Mouse (Mus musculus): ENCODE results near the gene Zfp366. TPM values are rescaled to one million over a fixed set of nuclear protein-coding genes. Genes with fewer than 3 reads are reported as not detected.
A peak's percentile ranks its signal among the peaks of the same experiment; 100 is the strongest.
"Not testable (repeated sequence)": the region's sequence is repeated elsewhere in the genome, so short reads cannot be mapped to it uniquely, and the experiment has no call there.

The Zfp366 gene
- total RNA-seq (2021) = 1 to 10 TPM; 6.0 to 6.4 TPM
- long read RNA-seq, experiment 1, partial matches to known transcripts = 0 of 1 reads
- long read RNA-seq, experiment 1, other reads (novel, unspliced or antisense) = 1 of 1 reads
- long read RNA-seq, experiment 2 = 0 reads

- DNase-seq (ENCODE audit: low spot score in 2 of 2) = no peak
These were observed at the start of gene Zfp366 for GRCm38 (mm10) chr13:99184155-99184886. Gene Zfp366 (plus strand): TSS chr13:99184823.

- DNase-seq (ENCODE audit: low spot score in 2 of 2) = no peak
These were observed 46.0 kb upstream of the Zfp366 start for GRCm38 (mm10) chr13:99138351-99139255.

GRCm38 (mm10) chr13:99146355-99146871, 38.2 kb upstream of the Zfp366 start:
- no peak for DNase-seq (ENCODE audit: low spot score in 2 of 2)

GRCm38 (mm10) chr13:99147645-99148111, 36.9 kb upstream of the Zfp366 start:
- no peak for DNase-seq (ENCODE audit: low spot score in 2 of 2)

- DNase-seq (ENCODE audit: low spot score in 2 of 2) = no peak
These were observed 34.9 kb upstream of the Zfp366 start for GRCm38 (mm10) chr13:99149551-99150305.

GRCm38 (mm10) chr13:99150626-99151025, 34.0 kb upstream of the Zfp366 start:
- DNase-seq (ENCODE audit: low spot score in 2 of 2) = no peak

- no peak for DNase-seq (ENCODE audit: low spot score in 2 of 2)
These were observed 33.5 kb upstream of the Zfp366 start for GRCm38 (mm10) chr13:99151121-99151520.

GRCm38 (mm10) chr13:99152305-99152930, 32.2 kb upstream of the Zfp366 start:
- DNase-seq (ENCODE audit: low spot score in 2 of 2) = no peak

- DNase-seq (ENCODE audit: low spot score in 2 of 2) = no peak
These were observed 26.9 kb upstream of the Zfp366 start for GRCm38 (mm10) chr13:99157709-99158108.

GRCm38 (mm10) chr13:99158773-99159172, 25.9 kb upstream of the Zfp366 start:
- no peak for DNase-seq (ENCODE audit: low spot score in 2 of 2)

- no peak for DNase-seq (ENCODE audit: low spot score in 2 of 2)
These were observed 21.6 kb upstream of the Zfp366 start for GRCm38 (mm10) chr13:99163071-99163470.

- no peak for DNase-seq (ENCODE audit: low spot score in 2 of 2)
These were observed 20.9 kb upstream of the Zfp366 start for GRCm38 (mm10) chr13:99163521-99164359.

- DNase-seq (ENCODE audit: low spot score in 2 of 2) = no peak
These were observed 20.3 kb upstream of the Zfp366 start for GRCm38 (mm10) chr13:99164360-99164759.

- peak; percentile 47 to 71 for DNase-seq (ENCODE audit: low spot score in 2 of 2)
These were observed 15.2 kb upstream of the Zfp366 start for GRCm38 (mm10) chr13:99169401-99169800.

- DNase-seq (ENCODE audit: low spot score in 2 of 2) = no peak
These were observed 14.3 kb upstream of the Zfp366 start for GRCm38 (mm10) chr13:99170337-99170736.

GRCm38 (mm10) chr13:99173849-99174248, 10.8 kb upstream of the Zfp366 start:
- no peak for DNase-seq (ENCODE audit: low spot score in 2 of 2)

- DNase-seq (ENCODE audit: low spot score in 2 of 2) = not testable (repeated sequence)
These were observed 1.8 kb upstream of the Zfp366 start for GRCm38 (mm10) chr13:99182828-99183227.

- DNase-seq (ENCODE audit: low spot score in 2 of 2) = no peak
These were observed 1.2 kb upstream of the Zfp366 start for GRCm38 (mm10) chr13:99183257-99183895.

GRCm38 (mm10) chr13:99185573-99185972, 950 bp downstream of the Zfp366 start:
- DNase-seq (ENCODE audit: low spot score in 2 of 2) = no peak

All from gastrocnemius, postnatal 4 days (tissue).